25 mouse cellular contexts compared by ENCODE assay signal in the genomic region with DNA sequence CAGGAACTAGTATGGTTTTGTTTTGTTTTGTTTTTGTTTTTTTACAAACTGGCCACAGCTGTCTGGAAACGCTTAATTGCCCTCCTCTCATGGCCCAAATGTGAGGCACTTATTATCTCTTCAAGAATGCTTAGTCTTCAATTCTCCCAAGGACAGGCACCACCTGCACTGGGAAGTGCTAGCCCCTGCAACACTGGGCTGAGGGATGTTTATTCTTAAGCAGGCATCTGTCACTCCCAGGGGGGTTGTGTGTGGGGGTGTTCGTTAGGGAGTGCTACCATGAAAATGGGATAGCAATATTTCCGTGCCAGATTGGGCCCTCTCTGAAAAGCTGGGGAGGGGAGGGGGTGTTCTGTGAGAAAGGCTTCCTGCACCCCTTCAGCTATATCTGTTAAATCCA. TPM values are rescaled to one million over a fixed set of nuclear protein-coding genes. Genes with fewer than 3 reads are reported as not detected.
DNase-seq lines count a peak whose midpoint lies in the region; ATAC-seq lines count a peak whose summit lies in the region.
"Had no signal": no experiment of that assay in that cellular context is flagged by ENCODE, and none has a peak within 500 bp of the region (broad histone marks: within the 10 kb centered on the region; RNA-seq: fewer than 3 reads in every experiment).

No protein-coding gene starts in this region.

- no peak overlapping the region for H3K9ac ChIP-seq in midbrain, embryonic 11.5 days (ENCODE audit: low read length)
- H3K9ac ChIP-seq: embryonic facial prominence, embryonic 13.5 days; forebrain, embryonic 12.5 days; heart, embryonic 15.5 days; hindbrain, embryonic 14.5 days; limb, embryonic 15.5 days; liver, embryonic 14.5 days; lung, embryonic 14.5 days; neural tube, embryonic 12.5 days; stomach, embryonic 15.5 days had no signal

- H3K27me3 ChIP-seq in midbrain, embryonic 11.5 days (ENCODE audit: control insufficient read depth, insufficient read depth, low read length) = no peaks in the 10 kb centered on the region
- H3K27me3 ChIP-seq in midbrain, embryonic 10.5 days (ENCODE audit: low read depth, poor library complexity, severe bottlenecking) = no peaks in the 10 kb centered on the region
- no peaks in the 10 kb centered on the region for H3K27me3 ChIP-seq in limb, embryonic 10.5 days (ENCODE audit: low read depth, poor library complexity, severe bottlenecking)
- H3K27me3 ChIP-seq: embryonic facial prominence, embryonic 13.5 days; forebrain, embryonic 12.5 days; heart, embryonic 15.5 days; limb, embryonic 15.5 days; neural tube, embryonic 12.5 days; stomach, embryonic 15.5 days had no signal

- no peak overlapping the region for H3K27ac ChIP-seq in midbrain, embryonic 11.5 days (ENCODE audit: low read depth, low read length)
- H3K27ac ChIP-seq in midbrain, embryonic 10.5 days (replicated peaks) = no peak overlapping the region
- H3K27ac ChIP-seq in limb, embryonic 10.5 days = no peak overlapping the region
- H3K27ac ChIP-seq: embryonic facial prominence, embryonic 13.5 days; forebrain, embryonic 12.5 days; heart, embryonic 15.5 days; hindbrain, embryonic 14.5 days; limb, embryonic 15.5 days; liver, embryonic 14.5 days; neural tube, embryonic 12.5 days; stomach, embryonic 15.5 days had no signal

- ATAC-seq in midbrain, embryonic 11.5 days (ENCODE audit: low FRiP score) = no peak
- ATAC-seq: inflammation-experienced regulatory T-cells, adult 6 months had no signal

- no peak overlapping the region for H3K4me2 ChIP-seq in midbrain, embryonic 11.5 days
- H3K4me2 ChIP-seq: embryonic facial prominence, embryonic 13.5 days; forebrain, embryonic 12.5 days; heart, embryonic 15.5 days; hindbrain, embryonic 14.5 days; limb, embryonic 15.5 days; lung, embryonic 14.5 days; neural tube, embryonic 12.5 days; stomach, embryonic 15.5 days had no signal

- no peaks in the 10 kb centered on the region for H3K9me3 ChIP-seq in midbrain, embryonic 11.5 days (ENCODE audit: control insufficient read depth, low read length)
- H3K9me3 ChIP-seq in midbrain, embryonic 10.5 days (replicated peaks) = no peaks in the 10 kb centered on the region
- H3K9me3 ChIP-seq in limb, embryonic 10.5 days (replicated peaks) = no peaks in the 10 kb centered on the region
- H3K9me3 ChIP-seq: embryonic facial prominence, embryonic 13.5 days; forebrain, embryonic 12.5 days; heart, embryonic 15.5 days; limb, embryonic 15.5 days; neural tube, embryonic 12.5 days; stomach, embryonic 15.5 days had no signal

- 73% methylated on average over 3 of the region's 3 CpGs for WGBS in midbrain, embryonic 11.5 days
- 77% methylated on average over 3 of the region's 3 CpGs for WGBS in midbrain, embryonic 10.5 days
- 69% methylated on average over 3 of the region's 3 CpGs for WGBS in limb, embryonic 10.5 days

- H3K4me1 ChIP-seq in midbrain, embryonic 11.5 days (ENCODE audit: control insufficient read depth, insufficient read depth, low read length) = no peaks in the 10 kb centered on the region
- H3K4me1 ChIP-seq in midbrain, embryonic 10.5 days = peaks cover under 1% of the 10 kb centered on the region; the same call in 1 of the 2 replicates
- 0 out of 2 replicates have a peak, but pooled peaks cover 2% of the 10 kb centered on the region for H3K4me1 ChIP-seq in limb, embryonic 10.5 days
- H3K4me1 ChIP-seq: embryonic facial prominence, embryonic 13.5 days; limb, embryonic 15.5 days; neural tube, embryonic 12.5 days had no signal

- H3K36me3 ChIP-seq in midbrain, embryonic 11.5 days (ENCODE audit: control insufficient read depth, insufficient read depth, low read length) = no peaks in the 10 kb centered on the region
- peaks cover 20% of the 10 kb centered on the region; the same call in 1 of the 2 replicates for H3K36me3 ChIP-seq in midbrain, embryonic 10.5 days
- peaks cover 20% of the 10 kb centered on the region for H3K36me3 ChIP-seq in limb, embryonic 10.5 days
- H3K36me3 ChIP-seq: embryonic facial prominence, embryonic 13.5 days; forebrain, embryonic 12.5 days; heart, embryonic 15.5 days; limb, embryonic 15.5 days; neural tube, embryonic 12.5 days; stomach, embryonic 15.5 days had no signal

- no peak overlapping the region for H3K4me3 ChIP-seq in midbrain, embryonic 11.5 days (ENCODE audit: low read depth, low read length)
- H3K4me3 ChIP-seq in midbrain, embryonic 10.5 days = no peak overlapping the region
- H3K4me3 ChIP-seq in limb, embryonic 10.5 days = no peak overlapping the region
- H3K4me3 ChIP-seq: embryonic facial prominence, embryonic 13.5 days; erythroblast, embryonic 14.5 days; forebrain, embryonic 12.5 days; heart, embryonic 15.5 days; limb, embryonic 15.5 days; neural tube, embryonic 12.5 days; stomach, embryonic 15.5 days had no signal

- peak; percentile 10 for DNase-seq in kidney, adult 11 months
- DNase-seq in kidney, adult 18-20 months = no peak
- peak; percentile 64 for DNase-seq in midbrain, embryonic 11.5 days (ENCODE audit: low spot score, missing footprints)
- no peak for DNase-seq in midbrain, embryonic 10.5 days (ENCODE audit: low spot score)
- DNase-seq in A20 (ENCODE audit: low read depth, low spot score) = peak; percentile 24
- peak; percentile 55 to 66 for DNase-seq in kidney, postnatal 4 days
- no peak for DNase-seq in limb, embryonic 10.5 days (ENCODE audit: low spot score)
- DNase-seq: adrenal gland, postnatal 25 days; cerebellum, adult 11-12 months; cerebellum, postnatal 25 days; heart, postnatal 36 days; layer of hippocampus, adult 9-11 months; lung, embryonic 14.5 days; midbrain, embryonic 14.5 days; right cerebral cortex, postnatal 4 days had no signal

RNA-seq across cellular contexts. Expression of a gene that starts 15.9 kb away (rescaled TPM):
- polyA plus RNA-seq in midbrain, embryonic 11.5 days (2014; fragmentation: Nextera tagmentation; extraction: Ambion mirVana) = 20.6 and 24.5 TPM in 2 replicates
- polyA plus RNA-seq in midbrain, embryonic 10.5 days (2016; fragmentation: Nextera tagmentation; extraction: Ambion mirVana) = 24.4 and 26.1 TPM in 2 replicates
- polyA plus RNA-seq in limb, embryonic 10.5 days (2016; fragmentation: Nextera tagmentation; extraction: Ambion mirVana) = 23.7 and 23.8 TPM in 2 replicates

Comparison
In these comparisons a context has a peak if more than half of its experiments do, and no peak if none do; other contexts are left out.
1. DNase-seq: peak in kidney, adult 11 months (single experiment), midbrain, embryonic 11.5 days (single experiment), A20 (single experiment) and kidney, postnatal 4 days (2 of 2); none in kidney, adult 18-20 months (single experiment), midbrain, embryonic 10.5 days (single experiment) and limb, embryonic 10.5 days (single experiment).